16 mouse cellular contexts compared by ENCODE assay signal in the genomic region with DNA sequence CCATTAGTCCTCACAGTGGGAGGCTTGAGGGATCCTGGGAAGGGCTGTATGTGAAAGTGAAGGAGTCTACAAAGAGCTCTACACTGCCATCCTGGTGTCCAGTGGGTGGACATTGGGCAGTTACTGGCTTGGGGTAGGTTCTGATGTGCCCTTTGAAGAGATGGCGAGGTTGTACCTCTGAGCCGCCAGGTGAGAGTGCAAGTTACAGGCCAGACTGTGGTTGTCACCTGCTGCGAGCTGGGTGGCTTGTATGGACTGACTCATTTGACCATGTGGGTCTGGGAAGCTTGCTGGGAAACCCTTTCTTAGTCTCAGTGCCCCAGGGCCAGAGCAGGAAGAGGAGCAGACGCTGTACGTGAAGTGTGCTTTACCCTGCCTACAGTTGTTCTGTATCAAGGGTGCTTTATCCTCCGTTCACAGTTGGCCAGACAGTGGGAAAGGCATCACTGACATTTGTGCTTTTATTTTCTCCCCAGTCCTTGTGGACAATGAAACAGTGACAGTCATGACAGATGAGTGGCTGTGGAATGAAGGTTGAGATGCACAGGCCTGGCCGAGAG. TPM values are rescaled to one million over a fixed set of nuclear protein-coding genes. Genes with fewer than 3 reads are reported as not detected.
DNase-seq lines count a peak whose midpoint lies in the region; ATAC-seq and TF ChIP-seq lines count a peak whose summit lies in the region.
"Had no signal": no experiment of that assay in that cellular context is flagged by ENCODE, and none has a peak within 500 bp of the region (broad histone marks: within the 10 kb centered on the region; RNA-seq: fewer than 3 reads in every experiment).

No protein-coding gene starts in this region.

- H3K9me3 ChIP-seq in hindbrain, embryonic 11.5 days (ENCODE audit: control insufficient read depth, low read length): no peaks in the 10 kb centered on the region
- H3K9me3 ChIP-seq in hindbrain, postnatal 0 days (ENCODE audit: low read length): no peaks in the 10 kb centered on the region
- no peaks in the 10 kb centered on the region for H3K9me3 ChIP-seq in forebrain, embryonic 12.5 days
- H3K9me3 ChIP-seq: forebrain, embryonic 10.5 days had no signal

- H3K9ac ChIP-seq in hindbrain, embryonic 11.5 days (ENCODE audit: low read depth, low read length): no peak overlapping the region; the same call in 1 of the 2 replicates
- no peak overlapping the region for H3K9ac ChIP-seq in hindbrain, postnatal 0 days (replicated peaks; ENCODE audit: low read length)
- H3K9ac ChIP-seq in forebrain, embryonic 12.5 days: no peak overlapping the region

- no peak overlapping the region for H3K4me3 ChIP-seq in hindbrain, embryonic 11.5 days (ENCODE audit: low read depth, low read length)
- H3K4me3 ChIP-seq in hindbrain, postnatal 0 days (ENCODE audit: low read length): no peak overlapping the region
- no peak overlapping the region for H3K4me3 ChIP-seq in forebrain, embryonic 12.5 days (replicated peaks)
- H3K4me3 ChIP-seq: forebrain, embryonic 10.5 days; gastrocnemius, adult 2 months had no signal

- no peak for TF ChIP-seq CTCF in hindbrain, postnatal 0 days (IDR thresholded peaks at IDR 0.05; ENCODE audit: low read depth)

- WGBS in hindbrain, embryonic 11.5 days: 52% methylated on average over 7 of the region's 7 CpGs
- 53% methylated on average over 7 of the region's 7 CpGs for WGBS in hindbrain, postnatal 0 days
- WGBS in forebrain, embryonic 12.5 days: 80% methylated on average over 7 of the region's 7 CpGs

- no peaks in the 10 kb centered on the region for H3K36me3 ChIP-seq in hindbrain, embryonic 11.5 days (ENCODE audit: control insufficient read depth, insufficient read depth, low read length)
- H3K36me3 ChIP-seq in hindbrain, postnatal 0 days (ENCODE audit: insufficient read depth, low read length): no peaks in the 10 kb centered on the region
- H3K36me3 ChIP-seq in forebrain, embryonic 12.5 days (replicated peaks): peaks cover 4% of the 10 kb centered on the region; the same call in 1 of the 2 replicates

- DNase-seq in embryo, embryonic 10.5 days (ENCODE audit: low spot score): peak; percentile 14
- DNase-seq in embryo, embryonic 11 days: no peak
- DNase-seq in hindbrain, embryonic 11.5 days (ENCODE audit: low spot score): no peak
- DNase-seq in hindbrain, postnatal 0 days (ENCODE audit: low spot score): no peak
- peak; percentile 61 for DNase-seq in cerebellum, adult 9-11 months
- DNase-seq in mesoderm, embryonic 11.5 days (ENCODE audit: low read depth, low spot score): peak; percentile 26
- DNase-seq: adrenal gland, adult 2 months; gastrocnemius, adult 2 months; heart, postnatal 10 days; kidney, adult 2 months; kidney, postnatal 14 days; liver; lung, postnatal 10 days had no signal

- peaks cover 12% of the 10 kb centered on the region; the same call in 1 of the 2 replicates for H3K4me1 ChIP-seq in hindbrain, embryonic 11.5 days (replicated peaks; ENCODE audit: control insufficient read depth, insufficient read depth, low read length)
- peaks cover 12% of the 10 kb centered on the region for H3K4me1 ChIP-seq in hindbrain, postnatal 0 days (ENCODE audit: insufficient read depth, low read length)
- peaks cover 17% of the 10 kb centered on the region; the same call in 1 of the 2 replicates for H3K4me1 ChIP-seq in forebrain, embryonic 12.5 days

- ATAC-seq in hindbrain, embryonic 11.5 days (ENCODE audit: low FRiP score): no peak
- ATAC-seq in hindbrain, postnatal 0 days: no peak
- ATAC-seq in forebrain, embryonic 12.5 days (ENCODE audit: low FRiP score): no peak
- ATAC-seq: inflammation-experienced regulatory T-cells, adult 6 months had no signal

- H3K27ac ChIP-seq in hindbrain, embryonic 11.5 days (ENCODE audit: low read depth, low read length): peak overlapping the region; percentile 47; the same call in 1 of the 2 replicates
- no peak overlapping the region for H3K27ac ChIP-seq in hindbrain, postnatal 0 days
- no peak overlapping the region for H3K27ac ChIP-seq in forebrain, embryonic 12.5 days
- H3K27ac ChIP-seq: forebrain, embryonic 10.5 days; gastrocnemius, adult 2 months had no signal

- H3K4me2 ChIP-seq in hindbrain, embryonic 11.5 days (replicated peaks; ENCODE audit: low read depth, low read length): no peak overlapping the region
- no peak overlapping the region for H3K4me2 ChIP-seq in hindbrain, postnatal 0 days (ENCODE audit: low read depth, low read length)
- no peak overlapping the region for H3K4me2 ChIP-seq in forebrain, embryonic 12.5 days

- H3K27me3 ChIP-seq in hindbrain, embryonic 11.5 days (ENCODE audit: control insufficient read depth, insufficient read depth, low read length): no peaks in the 10 kb centered on the region
- no peaks in the 10 kb centered on the region for H3K27me3 ChIP-seq in hindbrain, postnatal 0 days (ENCODE audit: insufficient read depth, low read length)
- no peaks in the 10 kb centered on the region for H3K27me3 ChIP-seq in forebrain, embryonic 12.5 days

RNA-seq across cellular contexts. Expression of gene Arhgef7, which starts 43.1 kb away (rescaled TPM):
- 54.3 and 57.0 TPM in 2 replicates for polyA plus RNA-seq in hindbrain, embryonic 11.5 days (2014; fragmentation: Nextera tagmentation; extraction: Ambion mirVana)
- 101 and 105 TPM in 2 replicates for total RNA-seq in hindbrain, postnatal 0 days (2014; rRNA removed)
- polyA plus RNA-seq in hindbrain, postnatal 0 days (2015; fragmentation: Nextera tagmentation; extraction: Ambion mirVana): 49.7 and 53.9 TPM in 2 replicates
- polyA plus RNA-seq in forebrain, embryonic 12.5 days (2016; fragmentation: Nextera tagmentation; extraction: Ambion mirVana): 78.8 and 82.1 TPM in 2 replicates

Comparison
In these comparisons a context has a peak if more than half of its experiments do, and no peak if none do; other contexts are left out.
1. DNase-seq: peak in embryo, embryonic 10.5 days (single experiment), cerebellum, adult 9-11 months (single experiment) and mesoderm, embryonic 11.5 days (single experiment); none in embryo, embryonic 11 days (single experiment), hindbrain, embryonic 11.5 days (single experiment) and hindbrain, postnatal 0 days (single experiment).